Mouse (Mus musculus) adrenal gland, adult 8-10 months (tissue): ENCODE data around the gene Pde6b. TPM values are rescaled to one million over a fixed set of nuclear protein-coding genes. Genes with fewer than 3 reads are reported as not detected.
A peak's percentile ranks its signal among the peaks of the same experiment; 100 is the strongest.

Experiments
- DNase-seq: peaks from one replicate; pipeline ENCODE4 v3.0.0; 2022
- total RNA-seq, 4 experiments: library from RNA; stranded (reverse); gene quantifications; 2 replicates each; pipeline ENCODE4 v1.2.4; 2022

Gene Pde6b
- total RNA-seq, 4 experiments from 2014 or later: not detected

- no peak for DNase-seq
These were observed 15.3 kb downstream of the Pde6b start for GRCm38 (mm10) chr5:108403453-108403852.

DNA sequence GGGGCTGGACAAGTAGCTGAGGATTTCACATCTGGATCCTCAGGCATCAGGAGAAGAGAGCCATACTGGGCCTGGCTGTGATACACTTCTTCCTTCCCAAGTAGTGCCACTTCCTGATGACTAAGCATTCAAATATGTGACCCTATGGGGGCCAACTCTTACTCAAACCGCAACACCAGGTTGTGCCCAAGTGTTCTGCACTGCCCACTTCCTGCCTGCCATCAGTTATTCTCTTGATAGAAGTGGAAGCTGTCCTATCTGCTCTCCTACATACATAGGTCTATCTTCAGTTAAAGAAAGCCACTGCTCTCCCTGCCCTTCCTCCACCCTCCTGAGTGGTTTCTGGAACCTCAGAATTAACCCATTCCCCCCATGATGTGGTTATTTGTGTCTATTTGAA is 17.3 kb downstream of the Pde6b start:
- DNase-seq: no peak

- DNase-seq: no peak
These were observed 18.8 kb downstream of the Pde6b start for GRCm38 (mm10) chr5:108406977-108407376.

DNA sequence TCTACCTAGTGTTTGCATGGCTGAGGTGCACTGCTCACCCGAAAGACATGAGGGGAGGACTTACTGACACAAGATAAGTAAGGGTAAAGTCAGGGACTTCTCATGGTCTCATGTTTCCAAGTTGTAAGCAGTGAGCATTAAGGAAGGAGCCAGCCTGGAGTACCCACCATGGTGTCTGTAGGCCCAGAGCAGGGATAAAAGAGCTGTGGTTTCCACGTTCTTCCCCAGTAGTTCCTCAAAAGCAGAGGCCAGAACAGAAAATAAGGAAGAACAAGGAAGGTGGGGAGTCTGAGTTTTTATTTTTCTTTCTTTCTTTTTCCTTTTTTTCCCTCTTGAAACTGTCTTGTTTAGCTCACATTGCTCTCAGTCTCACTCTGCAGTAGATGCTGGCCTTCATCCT is 26.5 kb downstream of the Pde6b start:
- DNase-seq: no peak

GRCm38 (mm10) chr5:108422741-108423140 is 34.5 kb downstream of the Pde6b start:
- DNase-seq: no peak

DNA sequence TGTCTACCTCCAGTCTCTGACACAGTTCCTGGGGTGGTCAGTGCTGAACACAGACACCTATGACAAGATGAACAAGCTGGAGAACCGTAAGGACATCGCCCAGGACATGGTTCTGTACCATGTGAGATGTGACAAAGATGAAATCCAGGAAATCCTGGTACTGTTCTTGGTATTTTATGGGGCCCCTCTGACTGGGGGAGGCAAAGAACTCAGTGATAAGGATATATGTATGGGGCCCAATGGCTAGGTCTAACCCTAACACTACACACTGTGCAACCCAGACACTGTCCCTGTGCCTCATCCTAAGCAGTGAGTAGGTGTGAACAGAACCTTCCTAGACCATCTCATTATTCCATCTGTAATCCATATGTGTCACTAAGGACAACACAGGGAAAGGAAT is 35.2 kb downstream of the Pde6b start:
- no peak for DNase-seq

- DNase-seq: peak; percentile 37
These were observed 39.0 kb downstream of the Pde6b start for GRCm38 (mm10) chr5:108427186-108427585.

DNA sequence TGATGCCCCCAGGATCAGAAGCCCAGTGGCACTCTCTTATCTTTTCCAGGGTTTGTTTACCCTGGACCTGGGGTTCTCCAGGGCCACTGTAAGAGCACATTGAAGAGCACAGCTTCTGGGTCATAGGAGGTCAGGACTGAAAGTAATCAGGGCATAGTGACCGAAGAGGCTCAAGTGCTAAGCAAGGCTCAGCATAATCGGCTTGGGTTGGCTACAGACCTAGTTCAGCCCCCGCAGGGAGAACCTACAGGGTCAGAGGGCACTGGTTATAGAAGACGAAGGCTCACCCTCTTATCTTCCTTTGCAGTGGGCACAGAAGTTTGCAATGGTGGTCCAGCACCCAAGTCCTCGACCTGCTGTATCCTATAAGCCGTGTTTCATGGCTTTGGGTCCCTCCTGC is 43.0 kb downstream of the Pde6b start:
- DNase-seq: no peak

- DNase-seq: peak; percentile 92
These were observed 45.8 kb downstream of the Pde6b start, which contains the start of gene Atp5k for GRCm38 (mm10) chr5:108433804-108434587. Gene Atp5k (minus strand): TSS chr5:108434448.

DNA sequence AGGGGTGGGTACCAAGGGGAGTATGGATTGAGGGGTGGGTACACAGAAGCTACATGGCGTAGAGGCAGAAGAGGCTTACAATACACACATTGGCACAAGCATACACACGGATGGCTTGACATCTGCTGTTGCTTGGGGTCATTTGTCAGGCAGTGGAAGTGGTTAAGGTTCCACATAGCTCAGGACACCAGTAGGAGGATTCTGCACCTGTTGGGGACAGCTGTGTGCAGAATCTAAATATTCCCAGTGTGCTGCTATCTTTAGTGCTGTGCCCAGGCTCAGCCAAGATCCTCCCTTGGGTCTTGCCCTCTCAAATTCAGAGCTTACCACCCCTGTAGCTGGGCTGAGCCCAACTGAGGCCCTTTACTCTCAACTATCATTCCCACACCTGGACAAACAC is 47.9 kb downstream of the Pde6b start:
- DNase-seq: no peak

- no peak for DNase-seq
These were observed 58.8 kb downstream of the Pde6b start for GRCm38 (mm10) chr5:108446973-108447372.

DNA sequence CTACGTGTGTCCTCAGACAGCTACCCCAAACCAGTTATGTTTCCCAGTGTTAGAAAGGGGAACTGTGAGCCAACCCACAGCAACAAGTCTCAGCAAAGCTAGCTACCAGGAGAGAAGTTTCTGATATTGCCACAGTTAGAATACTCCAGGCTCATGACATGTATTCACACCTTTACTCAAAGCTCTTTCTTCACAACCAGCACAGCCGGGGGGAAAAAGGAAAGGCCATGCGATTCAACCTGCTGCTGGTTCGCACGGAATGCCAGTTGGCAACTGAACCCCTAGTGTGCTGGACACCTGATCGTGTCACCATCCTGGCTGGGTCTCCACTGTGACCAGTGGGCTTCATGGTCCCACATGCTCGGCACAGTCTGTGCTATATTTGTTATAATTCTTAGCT is 59.7 kb downstream of the Pde6b start:
- no peak for DNase-seq

DNA sequence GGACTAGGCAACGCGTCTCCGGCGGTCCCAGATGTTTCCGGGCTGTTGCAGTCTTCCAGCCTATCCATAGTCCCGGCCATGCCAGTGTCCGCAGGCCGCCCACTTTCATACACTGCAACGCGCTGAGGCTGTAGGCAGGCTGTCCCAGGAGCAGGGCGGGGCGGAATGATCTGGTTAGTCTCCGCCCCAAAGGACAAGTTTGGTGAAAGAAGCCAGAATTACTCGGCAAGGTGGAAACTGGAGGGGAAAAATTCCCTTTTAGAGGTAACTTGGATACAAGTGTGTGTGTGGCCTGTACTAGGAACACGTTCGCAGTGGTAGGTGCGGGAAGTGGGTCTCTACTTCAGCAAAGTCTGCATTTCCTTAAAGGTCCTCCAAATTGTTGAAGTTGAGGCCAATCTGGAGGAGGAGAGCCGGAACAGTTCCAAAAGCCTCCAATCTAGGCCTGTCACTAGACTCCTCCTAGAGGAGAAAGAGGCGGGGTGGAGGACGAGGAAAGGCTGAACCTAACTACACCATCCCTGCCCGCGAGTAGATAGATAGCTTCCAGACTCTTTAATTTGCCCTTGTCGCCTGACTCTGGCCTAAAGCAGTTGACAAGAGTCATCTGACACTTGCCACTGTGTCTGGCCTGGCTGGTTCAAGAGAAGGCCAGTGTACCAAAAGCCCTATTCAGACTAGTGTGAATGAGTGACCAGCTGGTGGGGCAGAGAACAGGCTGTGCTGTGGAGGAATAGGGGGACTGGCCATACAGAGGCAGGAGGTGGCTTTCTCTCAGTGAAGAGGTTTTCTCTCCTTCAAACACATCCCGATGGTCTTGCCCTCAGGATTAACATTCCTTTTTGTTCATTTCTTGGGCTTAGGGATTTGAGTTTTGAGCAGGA is 60.8 kb downstream of the Pde6b start, which contains the start of gene Mfsd7a:
Mfsd7a (minus strand) TSS at position 107 of the 884 bp plus-strand sequence.
- peak; percentile 74 for DNase-seq

- no peak for DNase-seq
These were observed 62.8 kb downstream of the Pde6b start for GRCm38 (mm10) chr5:108450837-108451540.

GRCm38 (mm10) chr5:108451611-108452010 is 63.4 kb downstream of the Pde6b start:
- no peak for DNase-seq

DNA sequence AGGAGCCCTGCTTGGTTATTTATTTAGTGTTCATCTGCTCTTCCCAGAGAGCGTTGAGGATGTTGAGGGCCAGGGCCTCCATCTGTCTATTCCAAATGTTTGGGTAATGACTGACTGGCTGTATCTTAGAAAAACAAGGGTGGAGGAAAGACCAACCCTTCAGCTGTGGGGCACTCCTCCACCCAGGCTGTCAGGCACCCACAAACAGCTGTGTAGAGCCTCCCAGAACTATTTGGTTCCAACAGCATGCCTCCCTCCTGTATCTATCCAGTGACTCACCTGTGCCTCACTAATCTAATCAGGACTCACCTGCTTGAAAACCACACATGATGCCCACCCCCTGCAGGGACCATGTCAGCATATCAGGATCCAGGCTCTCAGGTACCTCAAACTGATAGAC is 64.2 kb downstream of the Pde6b start:
- DNase-seq: no peak

GRCm38 (mm10) chr5:108454094-108454493 is 65.9 kb downstream of the Pde6b start:
- no peak for DNase-seq

DNA sequence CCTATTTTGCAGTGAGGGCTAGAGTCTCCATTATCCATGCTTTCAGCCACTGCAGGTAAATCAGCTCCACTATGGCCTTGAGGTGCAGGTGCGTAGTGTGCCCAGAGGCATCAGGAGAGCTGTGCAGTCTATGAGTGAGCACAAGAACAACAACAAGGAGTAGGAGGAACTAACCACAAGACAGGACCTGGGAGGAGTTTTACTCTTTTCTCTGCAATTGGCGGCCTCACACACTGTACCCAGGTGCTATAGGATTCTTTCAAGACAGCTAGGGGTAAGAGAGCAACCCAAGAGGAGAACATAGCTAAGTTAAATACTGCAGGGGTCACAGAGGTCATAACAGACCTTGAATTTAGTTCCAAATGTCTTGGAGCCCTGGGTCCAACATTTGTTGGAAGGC is 70.5 kb downstream of the Pde6b start:
- no peak for DNase-seq

- DNase-seq: no peak
These were observed 72.3 kb downstream of the Pde6b start for GRCm38 (mm10) chr5:108460461-108460860.

DNA sequence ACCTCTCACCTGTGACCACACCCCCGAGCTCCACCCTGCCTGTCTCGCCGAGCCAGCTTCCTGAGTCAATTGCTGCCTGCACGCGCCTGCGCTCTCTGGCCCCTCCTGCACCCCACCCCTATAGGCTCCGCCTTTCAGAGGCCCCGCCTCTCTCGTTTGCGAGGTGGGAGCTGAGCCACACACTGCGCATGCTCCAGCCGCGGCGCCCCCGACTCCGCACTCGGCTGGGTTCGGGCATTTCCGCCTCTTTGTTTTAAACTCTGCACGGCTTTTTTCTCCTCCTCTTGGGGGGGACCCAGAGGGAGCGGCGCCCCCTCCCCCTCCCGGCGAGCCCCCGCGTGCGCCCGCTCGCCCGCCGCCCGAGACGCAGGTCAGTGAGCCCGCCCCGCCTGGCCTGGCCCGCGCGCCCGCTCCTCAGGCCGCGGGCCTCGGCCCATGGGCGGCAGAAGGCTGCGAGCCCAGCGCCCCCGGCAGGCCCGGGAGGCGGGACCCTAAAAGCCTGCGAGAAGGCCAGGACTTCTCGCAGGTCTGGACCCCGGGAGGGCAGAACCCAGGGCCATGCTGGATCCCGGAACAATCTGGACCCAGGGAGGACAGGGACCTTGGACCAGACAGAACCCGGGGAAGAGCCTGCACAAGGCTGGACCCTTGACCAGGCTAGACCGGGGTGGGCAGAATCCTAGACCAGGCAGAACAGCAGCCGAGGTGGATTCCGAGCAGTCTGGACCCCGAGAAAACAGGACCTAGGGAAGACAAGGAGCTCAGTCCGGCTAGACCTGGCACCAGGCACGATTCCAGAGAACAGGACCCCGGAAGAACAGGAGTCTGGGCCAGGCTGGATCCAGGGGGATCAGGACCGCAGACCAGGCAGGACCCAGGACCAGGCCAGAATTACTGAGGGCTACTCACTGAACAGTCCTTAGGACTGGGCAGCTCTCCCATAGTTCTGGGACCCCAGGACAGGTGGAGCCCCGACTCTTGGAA is 73.2 kb downstream of the Pde6b start, which contains the start of gene Pcgf3:
Pcgf3 (plus strand) TSS at position 151 of the 984 bp plus-strand sequence.
- DNase-seq: peak; percentile 96

DNA sequence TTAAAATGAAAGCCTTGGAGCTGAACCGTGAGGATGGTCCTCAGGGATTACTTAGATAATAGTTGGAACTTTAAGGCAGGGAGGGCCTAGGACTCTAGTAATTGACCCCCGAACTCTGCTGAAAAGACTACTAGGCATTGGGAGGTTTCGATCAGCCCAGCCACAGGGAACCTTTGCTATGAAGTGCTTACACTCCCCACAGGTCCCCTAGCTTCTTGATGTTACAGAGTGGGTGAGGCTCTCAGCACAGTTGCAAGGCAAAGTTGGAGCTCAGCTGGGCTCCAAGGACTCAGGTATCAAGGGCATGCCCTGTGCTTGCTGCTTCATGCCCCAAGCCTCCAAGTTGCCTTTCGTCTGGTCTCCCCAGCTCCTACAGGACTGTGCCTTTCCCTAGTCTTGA is 74.3 kb downstream of the Pde6b start:
- no peak for DNase-seq
